Mouse (Mus musculus) stomach, embryonic 15.5 days (tissue): ENCODE results near the gene Tln2. TPM values are rescaled to one million over a fixed set of nuclear protein-coding genes. Genes with fewer than 3 reads are reported as not detected.

ENCODE experiments used
- ATAC-seq: fragments of 200-750 bp; cut with Nextera tagmentation; 2 replicates; pipeline ENCODE4 v1.8.0; 2017; ENCODE audit warnings: low read depth, moderate number of reproducible peaks, moderate TSS enrichment; ENCODE audit not compliant: insufficient read depth, low FRiP score
- H3K27ac ChIP-seq: fragments of 300-500 bp; sonication (generic); 2 replicates; pipeline ENCODE4 v1.5.1; 2015; ENCODE audit warnings: mild to moderate bottlenecking, inconsistent platforms
- H3K27me3 ChIP-seq: fragments of 300-500 bp; sonication (generic); replicated peaks from 2 replicates; pipeline ENCODE4 v1.6.1; 2015; ENCODE audit warnings: inconsistent platforms
- H3K36me3 ChIP-seq: fragments of 300-500 bp; sonication (generic); 2 replicates; pipeline ENCODE4 v1.6.1; 2015; ENCODE audit warnings: inconsistent platforms
- H3K4me1 ChIP-seq: fragments of 300-500 bp; sonication (generic); 2 replicates; pipeline ENCODE4 v1.6.1; 2015; ENCODE audit warnings: inconsistent platforms
- H3K4me2 ChIP-seq: fragments of 300-500 bp; sonication (generic); 2 replicates; pipeline ENCODE4 v1.6.1; 2015; ENCODE audit warnings: mild to moderate bottlenecking, inconsistent platforms
- H3K4me3 ChIP-seq: fragments of 300-500 bp; sonication (generic); replicated peaks from 2 replicates; pipeline ENCODE4 v1.5.1; 2015; ENCODE audit warnings: inconsistent platforms
- H3K9ac ChIP-seq: fragments of 300-500 bp; sonication (generic); 2 replicates; pipeline ENCODE4 v1.6.1; 2015; ENCODE audit warnings: inconsistent platforms
- H3K9me3 ChIP-seq: fragments of 300-500 bp; sonication (generic); 2 replicates; pipeline ENCODE4 v1.6.1; 2016; ENCODE audit warnings: inconsistent platforms
- WGBS: fragments of 180-500 bp; shearing (Covaris S2); methylation state at CpG from one replicate; pipeline ENCODE4 v1.1.7; 2015; 5-methylcytosine and 5-hydroxymethylcytosine counted together
- polyA plus RNA-seq: library from polyadenylated mRNA; unstranded; fragments of >200 nt; fragmentation: Nextera tagmentation; extraction: Ambion mirVana; gene quantifications from 2 replicates; pipeline ENCODE4 v1.2.1, GENCODE M21; 2015

The Tln2 gene
- polyA plus RNA-seq, 1 experiment from 2014 or later, result 32.6 TPM

- Histone ChIP-seq H3K4me2 (no peak overlapping the region), H3K4me3 (no peak overlapping the region), H3K27ac (peak overlapping the region; percentile 53; the same call in 1 of the 2 replicates), H3K27me3 (no peaks in the 10 kb centered on the region), H3K9ac (no peak overlapping the region), H3K9me3 (no peaks in the 10 kb centered on the region), H3K4me1 (peaks cover 15% of the 10 kb centered on the region), H3K36me3 (no peaks in the 10 kb centered on the region)
- 72% methylated on average over 11 of the region's 11 CpGs for WGBS
- no peak for ATAC-seq
Measured at GRCm38 (mm10) chr9:67265513-67265912, 294.0 kb downstream of the Tln2 start.

GRCm38 (mm10) chr9:67264896-67265295 lies 294.6 kb downstream of the Tln2 start:
- no peaks in the 10 kb centered on the region for H3K27me3 ChIP-seq
- no peak overlapping the region for H3K9ac ChIP-seq
- no peak overlapping the region for H3K4me2 ChIP-seq
- WGBS, result 54% methylated on average over 2 of the region's 2 CpGs
- H3K4me1 ChIP-seq, result peaks cover 15% of the 10 kb centered on the region
- no peaks in the 10 kb centered on the region for H3K36me3 ChIP-seq
- no peak overlapping the region for H3K4me3 ChIP-seq
- H3K9me3 ChIP-seq, result no peaks in the 10 kb centered on the region
- ATAC-seq, result no peak
- peak overlapping the region; percentile 53; the same call in 1 of the 2 replicates for H3K27ac ChIP-seq

- Histone ChIP-seq H3K4me2 (no peak overlapping the region), H3K4me3 (no peak overlapping the region)
Measured at GRCm38 (mm10) chr9:67260835-67261599, 298.5 kb downstream of the Tln2 start.

GRCm38 (mm10) chr9:67250141-67250540 lies 309.4 kb downstream of the Tln2 start:
- Histone ChIP-seq H3K4me1 (no peaks in the 10 kb centered on the region), H3K36me3 (peaks cover 7% of the 10 kb centered on the region), H3K9me3 (no peaks in the 10 kb centered on the region), H3K27me3 (no peaks in the 10 kb centered on the region), H3K27ac (no peak overlapping the region), H3K4me2 (no peak overlapping the region), H3K4me3 (no peak overlapping the region), H3K9ac (no peak overlapping the region)
- ATAC-seq, result no peak
- 45% methylated on average over 2 of the region's 2 CpGs for WGBS

More at GRCm38 (mm10) chr9:67260835-67261599, 298.5 kb downstream of the Tln2 start:
- Histone ChIP-seq H3K27me3 (no peaks in the 10 kb centered on the region), H3K36me3 (0 out of 2 replicates have a peak, but pooled peaks cover 5% of the 10 kb centered on the region), H3K9ac (no peak overlapping the region), H3K4me1 (peaks cover 9% of the 10 kb centered on the region), H3K9me3 (no peaks in the 10 kb centered on the region), H3K27ac (peak overlapping the region; percentile 75)
- WGBS, result 41% methylated on average over 13 of the region's 13 CpGs
- peak; percentile 30 for ATAC-seq

GRCm38 (mm10) chr9:67247365-67247950 lies 312.0 kb downstream of the Tln2 start:
- Histone ChIP-seq H3K9me3 (no peaks in the 10 kb centered on the region), H3K4me2 (no peak overlapping the region), H3K4me1 (no peaks in the 10 kb centered on the region), H3K4me3 (no peak overlapping the region), H3K27ac (no peak overlapping the region), H3K27me3 (no peaks in the 10 kb centered on the region), H3K9ac (no peak overlapping the region), H3K36me3 (no peaks in the 10 kb centered on the region)
- no peak for ATAC-seq
- 87% methylated on average over 10 of the region's 10 CpGs for WGBS

- Histone ChIP-seq H3K27ac (no peak overlapping the region), H3K27me3 (no peaks in the 10 kb centered on the region), H3K9me3 (no peaks in the 10 kb centered on the region), H3K36me3 (no peaks in the 10 kb centered on the region), H3K4me1 (no peaks in the 10 kb centered on the region), H3K9ac (no peak overlapping the region), H3K4me3 (no peak overlapping the region), H3K4me2 (no peak overlapping the region)
- no peak for ATAC-seq
- WGBS, result 89% methylated on average over 2 of the region's 2 CpGs
Measured at GRCm38 (mm10) chr9:67245265-67245664, 314.2 kb downstream of the Tln2 start.

- ATAC-seq, result no peak
- Histone ChIP-seq H3K4me3 (no peak overlapping the region), H3K4me2 (no peak overlapping the region), H3K27me3 (no peaks in the 10 kb centered on the region), H3K9ac (no peak overlapping the region), H3K4me1 (no peaks in the 10 kb centered on the region), H3K9me3 (no peaks in the 10 kb centered on the region), H3K36me3 (no peaks in the 10 kb centered on the region), H3K27ac (no peak overlapping the region)
- 80% methylated on average over 5 of the region's 5 CpGs for WGBS
Measured at GRCm38 (mm10) chr9:67241683-67242082, 317.8 kb downstream of the Tln2 start.

- WGBS, result 61% methylated on average over 9 of the region's 9 CpGs
- no peak overlapping the region for H3K4me3 ChIP-seq
- H3K27me3 ChIP-seq, result no peaks in the 10 kb centered on the region
- no peaks in the 10 kb centered on the region for H3K9me3 ChIP-seq
- H3K4me1 ChIP-seq, result no peaks in the 10 kb centered on the region
- H3K9ac ChIP-seq, result no peak overlapping the region
- H3K27ac ChIP-seq, result no peak overlapping the region
- ATAC-seq, result no peak
- H3K36me3 ChIP-seq, result no peaks in the 10 kb centered on the region
- no peak overlapping the region for H3K4me2 ChIP-seq
Measured at GRCm38 (mm10) chr9:67240456-67240855, 319.0 kb downstream of the Tln2 start.

GRCm38 (mm10) chr9:67236987-67237386 lies 322.5 kb downstream of the Tln2 start:
- ATAC-seq, result no peak
- no peaks in the 10 kb centered on the region for H3K9me3 ChIP-seq
- 54% methylated on average over 3 of the region's 3 CpGs for WGBS
- no peak overlapping the region for H3K4me2 ChIP-seq
- H3K27ac ChIP-seq, result no peak overlapping the region
- no peak overlapping the region for H3K9ac ChIP-seq
- no peak overlapping the region for H3K4me3 ChIP-seq
- no peaks in the 10 kb centered on the region for H3K36me3 ChIP-seq
- H3K27me3 ChIP-seq, result no peaks in the 10 kb centered on the region
- H3K4me1 ChIP-seq, result peaks cover 11% of the 10 kb centered on the region; the same call in 1 of the 2 replicates

- no peaks in the 10 kb centered on the region for H3K27me3 ChIP-seq
- H3K9ac ChIP-seq, result no peak overlapping the region
- peak; percentile 59; the same call in 1 of the 2 replicates for ATAC-seq
- H3K36me3 ChIP-seq, result no peaks in the 10 kb centered on the region
- peak overlapping the region; percentile 86 for H3K27ac ChIP-seq
- peaks cover 11% of the 10 kb centered on the region; the same call in 1 of the 2 replicates for H3K4me1 ChIP-seq
- no peak overlapping the region for H3K4me3 ChIP-seq
- no peaks in the 10 kb centered on the region for H3K9me3 ChIP-seq
- 29% methylated on average over 12 of the region's 12 CpGs for WGBS
- H3K4me2 ChIP-seq, result no peak overlapping the region
Measured at GRCm38 (mm10) chr9:67235441-67236217, 323.9 kb downstream of the Tln2 start.

GRCm38 (mm10) chr9:67229033-67229432 lies 330.5 kb downstream of the Tln2 start:
- no peak for ATAC-seq
- H3K4me3 ChIP-seq, result no peak overlapping the region
- no peaks in the 10 kb centered on the region for H3K27me3 ChIP-seq
- H3K9me3 ChIP-seq, result no peaks in the 10 kb centered on the region
- no peak overlapping the region for H3K9ac ChIP-seq
- no peak overlapping the region for H3K27ac ChIP-seq
- H3K36me3 ChIP-seq, result no peaks in the 10 kb centered on the region
- no peak overlapping the region for H3K4me2 ChIP-seq
- H3K4me1 ChIP-seq, result 0 out of 2 replicates have a peak, but pooled peaks cover 1% of the 10 kb centered on the region
- WGBS, result 80% methylated on average over 5 of the region's 5 CpGs

GRCm38 (mm10) chr9:67220388-67220787 lies 339.1 kb downstream of the Tln2 start:
- Histone ChIP-seq H3K4me1 (no peaks in the 10 kb centered on the region), H3K4me2 (no peak overlapping the region), H3K4me3 (no peak overlapping the region), H3K27ac (no peak overlapping the region), H3K9me3 (no peaks in the 10 kb centered on the region), H3K27me3 (no peaks in the 10 kb centered on the region), H3K36me3 (no peaks in the 10 kb centered on the region), H3K9ac (no peak overlapping the region)
- WGBS, result 48% methylated on average over 3 of the region's 3 CpGs
- ATAC-seq, result no peak
